ENCODE assay signal across 9 mouse cellular contexts in genomic region chr15:21885181-21885580, GRCm38 (mm10).
A peak's percentile ranks its signal among the peaks of the same experiment; 100 is the strongest.
DNase-seq lines count a peak whose midpoint lies in the region; ATAC-seq and TF ChIP-seq lines count a peak whose summit lies in the region.
"Had no signal": no experiment of that assay in that cellular context is flagged by ENCODE, and none has a peak within 500 bp of the region (broad histone marks: within the 10 kb centered on the region; RNA-seq: fewer than 3 reads in every experiment).

No protein-coding gene starts in this region.

- no peak overlapping the region for H3K9ac ChIP-seq in midbrain, embryonic 13.5 days (replicated peaks)
- H3K9ac ChIP-seq: limb, embryonic 13.5 days had no signal

- no peaks in the 10 kb centered on the region for H3K4me1 ChIP-seq in heart, embryonic 10.5 days
- H3K4me1 ChIP-seq in G1E (ENCODE audit: insufficient read depth, low read depth, low read length): no peaks in the 10 kb centered on the region
- no peaks in the 10 kb centered on the region for H3K4me1 ChIP-seq in midbrain, embryonic 13.5 days (replicated peaks)
- H3K4me1 ChIP-seq: limb, embryonic 13.5 days had no signal

- no peaks in the 10 kb centered on the region for H3K27me3 ChIP-seq in heart, embryonic 10.5 days (ENCODE audit: insufficient read depth, poor library complexity, severe bottlenecking)
- H3K27me3 ChIP-seq in G1E (ENCODE audit: insufficient read depth, low read length): no peaks in the 10 kb centered on the region
- H3K27me3 ChIP-seq in midbrain, embryonic 13.5 days: no peaks in the 10 kb centered on the region
- H3K27me3 ChIP-seq: limb, embryonic 13.5 days had no signal

- DNase-seq in heart, postnatal 10 days: peak; percentile 16 to 52
- DNase-seq in heart, embryonic 10.5 days (ENCODE audit: low spot score): no peak
- DNase-seq in G1E (ENCODE audit: low spot score): peak; percentile 0
- peak; percentile 84 to 89 for DNase-seq in cerebellum, postnatal 10 days
- peak; percentile 14 to 67 for DNase-seq in frontal cortex, postnatal 14 days (ENCODE audit: low spot score in 2 of 2)
- peak; percentile 79 to 80 for DNase-seq in layer of hippocampus, postnatal 10 days (ENCODE audit: low spot score in 2 of 2)

- no peak overlapping the region for H3K4me3 ChIP-seq in heart, embryonic 10.5 days
- no peak overlapping the region for H3K4me3 ChIP-seq in G1E (ENCODE audit: low read depth, low read length)
- H3K4me3 ChIP-seq in midbrain, embryonic 13.5 days (replicated peaks): no peak overlapping the region
- H3K4me3 ChIP-seq: limb, embryonic 13.5 days had no signal

- intact Hi-C loops in heart, postnatal 10 days (cut with DNase I): no loop called here

- no peak; the same call in 1 of the 2 replicates for ATAC-seq in G1E (ENCODE audit: extremely low read depth, insufficient number of reproducible peaks, low FRiP score, poor library complexity, severe bottlenecking)
- peak; percentile 62; the same call in 1 of the 2 replicates for ATAC-seq in midbrain, embryonic 13.5 days
- no peak for ATAC-seq in monocyte, adult 5-6 weeks (replicated peaks; ENCODE audit: insufficient number of reproducible peaks, low FRiP score, low TSS enrichment, poor library complexity, severe bottlenecking)

- no peak overlapping the region for H3K27ac ChIP-seq in heart, embryonic 10.5 days
- no peak overlapping the region for H3K27ac ChIP-seq in midbrain, embryonic 13.5 days
- H3K27ac ChIP-seq: limb, embryonic 13.5 days had no signal

- no peaks in the 10 kb centered on the region for H3K36me3 ChIP-seq in heart, embryonic 10.5 days
- no peaks in the 10 kb centered on the region for H3K36me3 ChIP-seq in G1E (replicated peaks)
- no peaks in the 10 kb centered on the region for H3K36me3 ChIP-seq in midbrain, embryonic 13.5 days
- H3K36me3 ChIP-seq: limb, embryonic 13.5 days had no signal

- H3K4me2 ChIP-seq in midbrain, embryonic 13.5 days (replicated peaks): no peak overlapping the region
- H3K4me2 ChIP-seq: limb, embryonic 13.5 days had no signal

- peak; percentile 43 for TF ChIP-seq CTCF in G1E (IDR thresholded peaks at IDR 0.05; ENCODE audit: low read depth, low read length)

- no peaks in the 10 kb centered on the region for H3K9me3 ChIP-seq in heart, embryonic 10.5 days
- peaks cover 4% of the 10 kb centered on the region; the same call in 1 of the 2 replicates for H3K9me3 ChIP-seq in G1E (replicated peaks)
- no peaks in the 10 kb centered on the region for H3K9me3 ChIP-seq in midbrain, embryonic 13.5 days
- H3K9me3 ChIP-seq: limb, embryonic 13.5 days had no signal

- WGBS in heart, embryonic 10.5 days: 28% methylated on average over 2 of the region's 2 CpGs
- WGBS in midbrain, embryonic 13.5 days: 28% methylated on average over 2 of the region's 2 CpGs
